ENCODE assay signal across 8 mouse cellular contexts in the genomic region with DNA sequence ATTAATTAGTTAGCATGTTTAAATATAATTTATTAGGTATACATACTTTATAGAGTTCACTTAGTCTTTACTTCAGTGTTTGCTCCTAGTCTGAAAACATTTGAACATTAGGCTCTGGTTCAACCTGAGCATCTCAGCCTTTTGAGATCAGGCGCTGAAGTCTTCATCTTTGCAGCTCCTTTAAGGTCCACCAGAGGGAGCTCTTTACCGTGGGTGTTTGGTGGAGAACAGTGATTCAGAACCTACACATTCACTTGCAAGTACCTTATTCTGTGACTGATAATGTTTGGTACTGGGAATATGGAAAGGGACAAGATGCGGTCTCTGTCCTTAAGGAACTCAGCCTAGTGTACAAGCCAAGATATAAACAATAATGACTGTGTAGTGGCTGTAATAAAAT. TPM values are rescaled to one million over a fixed set of nuclear protein-coding genes. Genes with fewer than 3 reads are reported as not detected.
A peak's percentile ranks its signal among the peaks of the same experiment; 100 is the strongest.
DNase-seq lines count a peak whose midpoint lies in the region; ATAC-seq and TF ChIP-seq lines count a peak whose summit lies in the region.

No protein-coding gene starts in this region.

- H3K4me3 ChIP-seq in liver, embryonic 14.5 days (ENCODE audit: insufficient read depth in 1 of 2, low read depth in 2 of 2, low read length in 2 of 2): no peak overlapping the region

- DNase-seq in cerebellum, adult 11 months: peak; percentile 62
- peak; percentile 41 for DNase-seq in ovary, postnatal 14 days (ENCODE audit: low spot score)
- DNase-seq in ovary, adult 18-20 months (ENCODE audit: low spot score): no peak
- DNase-seq in cerebellum, adult 9-11 months: peak; percentile 51
- peak; percentile 91 for DNase-seq in induced T-regulatory cell, adult 2 months (ENCODE audit: low read depth)
- peak; percentile 17 to 31 (median 19) for DNase-seq in liver, embryonic 14.5 days (ENCODE audit: low read depth in 3 of 3, low spot score in 3 of 3)
- peak; percentile 28 for DNase-seq in right cerebral cortex, postnatal 25 days

- H3K27ac ChIP-seq in liver, embryonic 14.5 days: no peak overlapping the region

- no peaks in the 10 kb centered on the region for H3K9me3 ChIP-seq in liver, embryonic 14.5 days (ENCODE audit: control insufficient read depth, low read length)

- WGBS in liver, embryonic 14.5 days (ENCODE audit: insufficient replicate concordance): 6% methylated on average over 3 of the region's 3 CpGs

- TF ChIP-seq CTCF in liver, embryonic 14.5 days (IDR thresholded peaks at IDR 0.05; ENCODE audit: low read depth): peak; percentile 78

- no peaks in the 10 kb centered on the region for H3K36me3 ChIP-seq in liver, embryonic 14.5 days (replicated peaks; ENCODE audit: control insufficient read depth, insufficient read depth, low read depth)

- H3K4me2 ChIP-seq in liver, embryonic 14.5 days (ENCODE audit: low read depth): no peak overlapping the region

- H3K4me1 ChIP-seq in liver, embryonic 14.5 days (replicated peaks; ENCODE audit: control insufficient read depth in 2 of 2, insufficient read depth in 2 of 2, low read length in 1 of 2): no peaks in the 10 kb centered on the region

- no peak for TF ChIP-seq EP300 in liver, embryonic 14.5 days (IDR thresholded peaks at IDR 0.05; ENCODE audit: low read depth)

- no peaks in the 10 kb centered on the region for H3K27me3 ChIP-seq in liver, embryonic 14.5 days (ENCODE audit: control insufficient read depth, insufficient read depth, low read length)

- H3K9ac ChIP-seq in liver, embryonic 14.5 days (replicated peaks): no peak overlapping the region

- no peak for ATAC-seq in cerebellum, adult (ENCODE audit: insufficient number of reproducible peaks, low FRiP score, low TSS enrichment)
- ATAC-seq in liver, embryonic 14.5 days (ENCODE audit: insufficient read depth): no peak

RNA-seq across cellular contexts. Expression of a gene that starts 13.4 kb away (rescaled TPM):
- polyA plus RNA-seq in liver, embryonic 14.5 days (2012; rRNA removed): not detected in 2 replicates
- polyA plus RNA-seq in liver, embryonic 14.5 days (2014; fragmentation: Nextera tagmentation; extraction: Ambion mirVana): not detected in 2 replicates

RNA-seq across cellular contexts. Expression of a gene that starts 16.8 kb away (rescaled TPM):
- polyA plus RNA-seq in liver, embryonic 14.5 days (2012; rRNA removed): 4.4 and 4.9 TPM in 2 replicates
- 3.1 and 4.7 TPM in 2 replicates for polyA plus RNA-seq in liver, embryonic 14.5 days (2014; fragmentation: Nextera tagmentation; extraction: Ambion mirVana)

RNA-seq across cellular contexts. Expression of a gene that starts 32.2 kb away (rescaled TPM):
- 0.33 and 0.44 TPM in 2 replicates for polyA plus RNA-seq in liver, embryonic 14.5 days (2012; rRNA removed)
- 0.51 and 1.0 TPM in 2 replicates for polyA plus RNA-seq in liver, embryonic 14.5 days (2014; fragmentation: Nextera tagmentation; extraction: Ambion mirVana)

RNA-seq across cellular contexts. Expression of a gene that starts 41.2 kb away (rescaled TPM):
- polyA plus RNA-seq in liver, embryonic 14.5 days (2012; rRNA removed): 0.02 TPM in 1 of 2 replicates, not detected in the other
- polyA plus RNA-seq in liver, embryonic 14.5 days (2014; fragmentation: Nextera tagmentation; extraction: Ambion mirVana): 0.32 TPM in 1 of 2 replicates, not detected in the other

RNA-seq across cellular contexts. Expression of a gene that starts 42.6 kb away (rescaled TPM):
- 0.09 and 0.26 TPM in 2 replicates for polyA plus RNA-seq in liver, embryonic 14.5 days (2012; rRNA removed)
- polyA plus RNA-seq in liver, embryonic 14.5 days (2014; fragmentation: Nextera tagmentation; extraction: Ambion mirVana): 0.25 and 0.51 TPM in 2 replicates
